Mouse (Mus musculus) testis, adult 2 months (tissue): ENCODE data around the gene H2-Q1.

ENCODE experiments used
- CTCF ChIP-seq: fragments of 200-500 bp; IDR thresholded peaks from 2 replicates; pipeline ENCODE4 v1.5.1; 2012; ENCODE audit warnings: low read depth, mild to moderate bottlenecking, inconsistent platforms, low read length, moderate library complexity; ENCODE audit not compliant: control insufficient read depth, insufficient read depth, insufficient replicate concordance
- POLR2A ChIP-seq: fragments of 200-500 bp; IDR thresholded peaks from 2 replicates; pipeline ENCODE4 v1.6.1; 2012; ENCODE audit warnings: low read depth, mild to moderate bottlenecking, inconsistent platforms, low read length, moderate library complexity; ENCODE audit not compliant: control insufficient read depth

DNA sequence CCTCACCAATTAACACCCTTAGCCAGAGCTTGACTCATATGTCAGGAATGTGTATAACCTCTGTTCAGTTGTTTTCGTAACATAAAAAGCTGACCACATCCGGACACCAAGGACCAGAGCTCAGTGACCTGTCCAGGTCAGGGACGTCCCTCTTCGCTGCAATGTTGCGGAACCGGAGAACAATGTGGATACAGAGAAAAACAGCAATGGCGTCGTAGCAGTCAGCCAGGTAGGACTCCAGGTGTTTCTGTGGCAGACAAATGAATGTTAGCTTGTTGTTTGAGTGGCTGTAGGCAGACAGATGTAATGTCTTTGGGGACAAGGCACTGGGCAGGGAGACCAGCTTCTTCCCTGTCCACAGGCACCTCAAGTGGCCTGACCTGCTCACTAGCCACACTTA lies 42.2 kb upstream of the H2-Q1 start:
- TF ChIP-seq CTCF (no peak), POLR2A (no peak)
